Mouse (Mus musculus) liver, postnatal 0 days (tissue): ENCODE results near the gene Prss34. TPM values are rescaled to one million over a fixed set of nuclear protein-coding genes. Genes with fewer than 3 reads are reported as not detected.
A peak's percentile ranks its signal among the peaks of the same experiment; 100 is the strongest.

Experiments
- ATAC-seq: fragments of 200-750 bp; cut with Nextera tagmentation; 2 replicates; pipeline ENCODE4 v1.8.0; 2017; ENCODE audit warnings: mild to moderate bottlenecking, moderate library complexity
- DNase-seq: peaks from one replicate; pipeline ENCODE4 v3.0.0-alpha.2; 2016
- H3K27ac ChIP-seq: fragments of 300-500 bp; sonication (generic); 2 replicates; pipeline ENCODE4 v1.5.1; 2014; ENCODE audit warnings: antibody characterized with exemption, moderate library complexity, mild to moderate bottlenecking, low read depth
- H3K27me3 ChIP-seq: fragments of 300-500 bp; sonication (generic); 2 replicates; pipeline ENCODE4 v1.6.1; 2014; ENCODE audit warnings: low read length, control low read depth, mixed read lengths; ENCODE audit not compliant: insufficient read depth
- H3K36me3 ChIP-seq: fragments of 300-500 bp; sonication (generic); replicated peaks from 2 replicates; pipeline ENCODE4 v1.6.1; 2014; ENCODE audit warnings: mild to moderate bottlenecking, control low read depth, low read length, moderate library complexity, mixed read lengths; ENCODE audit not compliant: insufficient read depth
- H3K4me1 ChIP-seq: fragments of 300-500 bp; sonication (generic); 2 replicates; pipeline ENCODE4 v1.6.1; 2014; ENCODE audit warnings: antibody characterized with exemption, mild to moderate bottlenecking, control low read depth; ENCODE audit not compliant: insufficient read depth
- H3K4me2 ChIP-seq: fragments of 300-500 bp; sonication (generic); 2 replicates; pipeline ENCODE4 v1.6.1; 2014; ENCODE audit warnings: low read depth, mild to moderate bottlenecking, low read length, moderate library complexity, mixed read lengths
- H3K4me3 ChIP-seq: fragments of 300-500 bp; sonication (generic); 2 replicates; pipeline ENCODE4 v1.5.1; 2014; ENCODE audit warnings: low read depth, low read length
- H3K9ac ChIP-seq: fragments of 300-500 bp; sonication (generic); replicated peaks from 2 replicates; pipeline ENCODE4 v1.6.1; 2014; ENCODE audit warnings: mild to moderate bottlenecking, moderate library complexity
- H3K9me3 ChIP-seq: fragments of 300-500 bp; sonication (generic); 2 replicates; pipeline ENCODE4 v1.6.1; 2016; ENCODE audit warnings: mild to moderate bottlenecking, control low read depth, low read length, mixed read lengths
- CTCF ChIP-seq: sonication (generic); IDR thresholded peaks from 2 replicates; pipeline ENCODE4 v1.5.1; 2016; ENCODE audit warnings: antibody characterized with exemption, low read depth
- EP300 ChIP-seq: IDR thresholded peaks from 2 replicates; pipeline ENCODE4 v1.6.1; 2016; ENCODE audit warnings: antibody characterized with exemption, low read depth, mild to moderate bottlenecking
- WGBS: fragments of 180-500 bp; shearing (Covaris S2); extraction: QIAGEN DNeasy Blood & Tissue Kit; methylation state at CpG from one replicate; pipeline ENCODE4 v1.1.7; 2014; ENCODE audit not compliant: insufficient replicate concordance; 5-methylcytosine and 5-hydroxymethylcytosine counted together
- polyA plus RNA-seq: library from polyadenylated mRNA; unstranded; fragments of >200 nt; fragmentation: Nextera tagmentation; extraction: Ambion mirVana; gene quantifications from 2 replicates; pipeline ENCODE4 v1.2.1, GENCODE M21; 2015

Prss34 gene
- polyA plus RNA-seq, 1 experiment from 2014 or later: 15.4 TPM

- Histone ChIP-seq H3K27me3 (no peaks in the 10 kb centered on the region), H3K4me1 (peaks cover 28% of the 10 kb centered on the region), H3K27ac (peak within 1 kb of the TSS; percentile 99), H3K9ac (peak within 1 kb of the TSS; percentile 97), H3K4me2 (peak within 1 kb of the TSS; percentile 87), H3K36me3 (no peaks in the 10 kb centered on the region), H3K4me3 (peak within 1 kb of the TSS; percentile 83), H3K9me3 (no peaks in the 10 kb centered on the region)
- DNase-seq: no peak
- ATAC-seq: no peak
- TF ChIP-seq CTCF (no peak), EP300 (no peak)
- WGBS: 63% methylated on average over 9 of the region's 9 CpGs
Measured at GRCm38 (mm10) chr17:25274571-25275346, 23.4 kb upstream of the Prss34 start, which contains the start of gene Ube2i. TSS of gene Ube2i (minus strand) at chr17:25274622.

- 84% methylated on average over 3 of the region's 3 CpGs for WGBS
- no peak overlapping the region for H3K4me3 ChIP-seq
- H3K27me3 ChIP-seq: no peaks in the 10 kb centered on the region
- H3K36me3 ChIP-seq: no peaks in the 10 kb centered on the region
- TF ChIP-seq CTCF (no peak), EP300 (no peak)
- H3K9ac ChIP-seq: no peak overlapping the region
- no peaks in the 10 kb centered on the region for H3K9me3 ChIP-seq
- ATAC-seq (no peak), DNase-seq (no peak)
- peaks cover 22% of the 10 kb centered on the region for H3K4me1 ChIP-seq
- H3K27ac ChIP-seq: no peak overlapping the region
- no peak overlapping the region for H3K4me2 ChIP-seq
Measured at GRCm38 (mm10) chr17:25275833-25276232, 22.4 kb upstream of the Prss34 start.

GRCm38 (mm10) chr17:25282133-25282532 is 16.1 kb upstream of the Prss34 start:
- peak; percentile 49; the same call in 1 of the 2 replicates for TF ChIP-seq EP300
- TF ChIP-seq CTCF: no peak
- Histone ChIP-seq H3K4me3 (no peak overlapping the region), H3K27ac (0 out of 2 replicates have a peak overlapping the region, but pooled peaks have one; percentile 39), H3K9me3 (no peaks in the 10 kb centered on the region), H3K9ac (no peak overlapping the region), H3K27me3 (no peaks in the 10 kb centered on the region), H3K4me2 (peak overlapping the region; percentile 11), H3K4me1 (no peaks in the 10 kb centered on the region), H3K36me3 (no peaks in the 10 kb centered on the region)
- ATAC-seq (peak; percentile 99), DNase-seq (peak; percentile 72)
- WGBS: 30% methylated on average over 11 of the region's 11 CpGs

- ATAC-seq: no peak
Measured at GRCm38 (mm10) chr17:25285033-25285432, 13.2 kb upstream of the Prss34 start.

GRCm38 (mm10) chr17:25288842-25289241 is 9.4 kb upstream of the Prss34 start:
- Histone ChIP-seq H3K9ac (no peak overlapping the region), H3K9me3 (no peaks in the 10 kb centered on the region), H3K4me3 (no peak overlapping the region), H3K27me3 (no peaks in the 10 kb centered on the region), H3K36me3 (no peaks in the 10 kb centered on the region), H3K27ac (no peak overlapping the region), H3K4me2 (no peak overlapping the region), H3K4me1 (no peaks in the 10 kb centered on the region)
- DNase-seq (peak; percentile 53), ATAC-seq (no peak)
- TF ChIP-seq EP300 (no peak), CTCF (peak; percentile 74)
- WGBS: 19% methylated on average over 4 of the region's 4 CpGs

More at GRCm38 (mm10) chr17:25285033-25285432, 13.2 kb upstream of the Prss34 start:
- H3K27me3 ChIP-seq: no peaks in the 10 kb centered on the region
- no peak overlapping the region for H3K4me3 ChIP-seq
- no peaks in the 10 kb centered on the region for H3K9me3 ChIP-seq
- WGBS: 21% methylated on average over 3 of the region's 3 CpGs
- peak; percentile 77 for DNase-seq
- H3K27ac ChIP-seq: no peak overlapping the region
- no peaks in the 10 kb centered on the region for H3K36me3 ChIP-seq
- no peak overlapping the region for H3K9ac ChIP-seq
- no peaks in the 10 kb centered on the region for H3K4me1 ChIP-seq
- TF ChIP-seq EP300 (no peak), CTCF (peak; percentile 98)
- H3K4me2 ChIP-seq: no peak overlapping the region

- no peak overlapping the region for H3K9ac ChIP-seq
- no peak overlapping the region for H3K4me2 ChIP-seq
- ATAC-seq (no peak), DNase-seq (no peak)
- TF ChIP-seq EP300 (no peak), CTCF (peak; percentile 32)
- no peaks in the 10 kb centered on the region for H3K4me1 ChIP-seq
- no peaks in the 10 kb centered on the region for H3K27me3 ChIP-seq
- no peak overlapping the region for H3K4me3 ChIP-seq
- 25% methylated on average over 4 of the region's 4 CpGs for WGBS
- H3K36me3 ChIP-seq: no peaks in the 10 kb centered on the region
- H3K9me3 ChIP-seq: no peaks in the 10 kb centered on the region
- H3K27ac ChIP-seq: no peak overlapping the region
Measured at GRCm38 (mm10) chr17:25290411-25290810, 7.8 kb upstream of the Prss34 start.
